Mouse (Mus musculus): ENCODE measurements at regions not wholly inside any gene's neighbourhood (a gene's known extent, or its start where the extent isn't known, plus 50 kb on each side); places are given as distances from the start of the nearest gene placed in this dataset.

DNA sequence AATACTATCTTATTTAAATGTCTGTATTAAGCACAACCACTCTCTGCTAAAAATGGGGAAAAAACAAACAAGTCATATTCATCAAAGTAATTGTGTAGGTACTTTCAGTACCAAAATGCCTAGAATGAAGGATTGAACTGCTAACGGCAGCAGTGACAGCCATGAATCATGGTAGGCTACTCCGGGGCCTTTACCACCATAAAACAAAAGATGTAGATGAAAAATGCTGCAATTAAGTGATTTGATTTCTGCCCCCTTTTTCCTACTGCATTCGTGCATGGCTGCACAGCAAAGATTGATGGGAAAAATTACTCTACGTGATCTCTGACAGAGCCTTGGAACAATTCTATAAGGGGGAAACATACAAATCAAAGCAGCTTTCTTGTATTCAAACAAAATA lies 763.8 kb upstream of the Mms22l start:
- ATAC-seq (ENCODE audit: low FRiP score) (no peak), DNase-seq (ENCODE audit: low spot score) (no peak)
- Histone ChIP-seq H3K9me3 (ENCODE audit: control insufficient read depth, low read length) (no peaks in the 10 kb centered on the region), H3K4me1 (replicated peaks; ENCODE audit: control insufficient read depth, insufficient read depth, low read length) (no peaks in the 10 kb centered on the region), H3K4me2 (replicated peaks) (no peak overlapping the region), H3K9ac (no peak overlapping the region), H3K36me3 (replicated peaks; ENCODE audit: control insufficient read depth, insufficient read depth) (no peaks in the 10 kb centered on the region), H3K27ac (no peak overlapping the region), H3K4me3 (replicated peaks; ENCODE audit: low read length) (no peak overlapping the region), H3K27me3 (ENCODE audit: control insufficient read depth, insufficient read depth, low read length) (no peaks in the 10 kb centered on the region)
- 50% methylated on average over 4 of the region's 4 CpGs for WGBS

DNA sequence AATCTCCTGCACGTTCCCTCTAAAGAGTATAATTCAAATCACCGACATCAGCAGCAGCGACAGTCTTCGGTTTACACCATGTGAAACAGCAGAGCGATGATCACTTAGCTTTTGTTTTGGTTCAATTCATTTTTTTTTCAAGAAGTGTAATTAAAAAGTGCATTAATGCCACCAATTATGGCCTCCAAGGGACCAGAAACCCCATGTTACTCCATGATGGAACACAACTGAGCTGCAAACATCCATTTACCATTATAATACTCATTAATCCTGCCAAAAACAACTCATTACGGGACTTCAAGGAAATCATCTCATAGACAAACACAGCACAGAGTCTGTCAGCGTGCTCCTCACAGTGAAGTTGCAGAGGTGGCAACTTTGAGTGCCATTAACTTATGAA lies 752.2 kb upstream of the Mms22l start:
- Histone ChIP-seq H3K36me3 (replicated peaks; ENCODE audit: control insufficient read depth, insufficient read depth) (no peaks in the 10 kb centered on the region), H3K27me3 (ENCODE audit: control insufficient read depth, insufficient read depth, low read length) (no peaks in the 10 kb centered on the region), H3K9ac (no peak overlapping the region), H3K27ac (no peak overlapping the region), H3K4me2 (replicated peaks) (peak overlapping the region; percentile 9), H3K4me3 (replicated peaks; ENCODE audit: low read length) (no peak overlapping the region), H3K4me1 (replicated peaks; ENCODE audit: control insufficient read depth, insufficient read depth, low read length) (no peaks in the 10 kb centered on the region), H3K9me3 (ENCODE audit: control insufficient read depth, low read length) (no peaks in the 10 kb centered on the region)
- ATAC-seq (ENCODE audit: low FRiP score) (peak; percentile 34; the same call in 1 of the 2 replicates), DNase-seq (ENCODE audit: low spot score) (no peak)
- 51% methylated on average over 7 of the region's 7 CpGs for WGBS

DNA sequence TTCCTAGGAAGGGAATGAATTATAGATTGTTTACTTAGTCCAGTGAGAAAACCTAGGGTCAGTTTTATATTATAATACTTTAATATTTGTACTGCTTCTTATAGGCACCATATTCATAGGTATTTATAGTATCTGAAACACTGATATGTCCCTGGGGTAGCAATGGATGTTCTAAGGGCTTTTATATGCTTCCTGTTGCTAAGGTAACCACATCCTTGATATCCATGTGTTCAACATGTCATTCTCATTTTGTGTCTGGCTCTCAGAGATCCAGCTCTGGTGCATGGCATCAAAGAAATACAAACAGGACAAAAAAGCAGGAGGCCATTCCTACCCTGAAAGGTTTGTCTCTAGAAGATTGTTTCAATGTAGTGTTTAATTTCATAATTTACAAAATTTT lies 738.2 kb upstream of the Mms22l start:
- H3K36me3 ChIP-seq (replicated peaks; ENCODE audit: control insufficient read depth, insufficient read depth): no peaks in the 10 kb centered on the region
- H3K27me3 ChIP-seq (ENCODE audit: control insufficient read depth, insufficient read depth, low read length): no peaks in the 10 kb centered on the region
- H3K9ac ChIP-seq: no peak overlapping the region
- H3K4me1 ChIP-seq (replicated peaks; ENCODE audit: control insufficient read depth, insufficient read depth, low read length): peaks cover 9% of the 10 kb centered on the region; the same call in 1 of the 2 replicates
- no peaks in the 10 kb centered on the region for H3K9me3 ChIP-seq (ENCODE audit: control insufficient read depth, low read length)
- ATAC-seq (ENCODE audit: low FRiP score) (no peak), DNase-seq (ENCODE audit: low spot score) (no peak)
- no peak overlapping the region for H3K27ac ChIP-seq
- no peak overlapping the region for H3K4me2 ChIP-seq (replicated peaks)
- no peak overlapping the region for H3K4me3 ChIP-seq (replicated peaks; ENCODE audit: low read length)

DNA sequence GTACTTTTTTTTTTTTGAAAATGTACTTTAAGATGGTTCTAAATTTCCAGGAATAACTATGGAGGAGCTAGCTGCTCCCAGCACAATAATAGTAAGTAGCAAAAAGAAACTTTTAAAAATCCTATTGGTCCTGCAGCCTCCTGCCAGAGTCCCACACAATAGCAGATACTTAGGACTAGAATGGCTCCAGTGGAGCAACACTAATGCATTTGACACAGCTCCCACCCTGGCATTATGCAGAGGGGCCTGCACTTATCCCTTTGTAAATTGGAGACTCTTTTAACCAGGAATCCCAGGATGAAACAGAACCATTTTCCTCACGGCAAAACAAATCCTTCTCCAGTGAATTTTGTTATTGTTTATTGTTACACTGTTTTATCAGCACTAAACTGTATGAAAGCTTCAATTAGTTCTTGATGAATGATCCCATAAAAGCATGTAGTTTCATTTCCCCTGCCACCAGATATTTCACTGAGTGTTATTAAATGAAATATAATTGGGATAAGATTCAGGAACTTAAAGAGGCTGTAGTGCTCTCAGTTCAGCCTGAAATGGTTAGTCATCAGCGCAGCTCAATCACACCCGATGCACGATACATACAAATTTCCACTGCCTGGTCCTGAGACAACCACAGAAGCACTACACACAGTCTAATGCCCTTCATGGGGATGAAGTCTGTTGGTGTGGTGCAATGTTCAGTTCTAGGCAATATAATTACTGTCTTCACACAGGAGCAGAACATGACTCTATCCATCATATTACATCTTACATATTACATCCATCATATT lies 708.6 kb upstream of the Mms22l start:
- H3K27ac ChIP-seq: peak overlapping the region; percentile 39
- DNase-seq (ENCODE audit: low spot score) (peak; percentile 61), ATAC-seq (ENCODE audit: low FRiP score) (peak; percentile 92)
- no peak overlapping the region for H3K4me3 ChIP-seq (replicated peaks; ENCODE audit: low read length)
- H3K4me1 ChIP-seq (replicated peaks; ENCODE audit: control insufficient read depth, insufficient read depth, low read length): no peaks in the 10 kb centered on the region
- no peaks in the 10 kb centered on the region for H3K9me3 ChIP-seq (ENCODE audit: control insufficient read depth, low read length)
- H3K4me2 ChIP-seq (replicated peaks): no peak overlapping the region; the same call in 1 of the 2 replicates
- no peak overlapping the region for H3K9ac ChIP-seq
- no peaks in the 10 kb centered on the region for H3K27me3 ChIP-seq (ENCODE audit: control insufficient read depth, insufficient read depth, low read length)
- no peaks in the 10 kb centered on the region for H3K36me3 ChIP-seq (replicated peaks; ENCODE audit: control insufficient read depth, insufficient read depth)
- WGBS: 15% methylated on average over 4 of the region's 4 CpGs

DNA sequence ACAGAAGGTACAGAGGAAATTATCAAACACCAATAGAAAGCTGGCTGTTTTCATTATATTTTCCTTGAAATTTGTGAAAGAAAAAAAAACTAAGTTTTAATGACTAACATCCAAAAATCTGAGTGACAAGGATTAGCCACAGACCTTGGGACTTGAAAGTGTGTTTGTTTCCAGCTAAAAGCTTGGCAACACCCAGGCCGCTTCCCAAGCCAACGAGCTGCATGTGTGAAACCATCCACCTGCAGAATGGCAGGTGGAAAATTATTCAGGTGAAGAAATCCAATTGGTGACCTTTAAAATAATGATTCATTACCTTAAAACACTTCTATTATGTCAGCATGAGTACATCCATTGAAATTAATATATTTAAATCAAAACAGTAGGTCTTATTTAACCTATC lies 672.7 kb upstream of the Mms22l start:
- DNase-seq (ENCODE audit: low spot score) (no peak), ATAC-seq (ENCODE audit: low FRiP score) (no peak)
- Histone ChIP-seq H3K4me1 (replicated peaks; ENCODE audit: control insufficient read depth, insufficient read depth, low read length) (no peaks in the 10 kb centered on the region), H3K27me3 (ENCODE audit: control insufficient read depth, insufficient read depth, low read length) (no peaks in the 10 kb centered on the region), H3K9ac (no peak overlapping the region), H3K27ac (no peak overlapping the region), H3K4me3 (replicated peaks; ENCODE audit: low read length) (no peak overlapping the region), H3K4me2 (replicated peaks) (no peak overlapping the region), H3K36me3 (replicated peaks; ENCODE audit: control insufficient read depth, insufficient read depth) (no peaks in the 10 kb centered on the region), H3K9me3 (ENCODE audit: control insufficient read depth, low read length) (no peaks in the 10 kb centered on the region)
- WGBS: 82% methylated on average over 2 of the region's 2 CpGs

DNA sequence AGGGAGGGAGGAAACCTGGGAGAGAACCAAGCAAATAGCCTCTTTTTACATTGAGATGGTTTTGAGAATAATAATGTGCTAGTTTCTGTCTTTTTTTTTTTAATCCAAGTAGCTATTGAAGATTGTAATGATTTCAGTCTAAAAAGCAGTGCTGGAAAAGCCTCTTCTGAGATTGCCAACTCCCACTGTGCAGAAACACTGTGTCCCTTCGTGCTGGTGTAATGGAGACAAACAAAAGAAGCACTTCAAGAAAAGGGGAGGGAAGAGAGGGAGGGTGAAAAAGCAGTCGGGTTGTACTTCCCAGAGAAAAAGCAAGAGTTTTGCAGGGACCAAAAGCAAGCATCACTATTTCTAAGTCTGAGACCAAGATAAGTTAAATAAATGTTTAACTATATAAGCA lies 669.4 kb upstream of the Mms22l start:
- 0% methylated on average over 2 of the region's 2 CpGs for WGBS
- no peak for DNase-seq (ENCODE audit: low spot score)
- H3K27ac ChIP-seq: no peak overlapping the region
- H3K4me1 ChIP-seq (replicated peaks; ENCODE audit: control insufficient read depth, insufficient read depth, low read length): no peaks in the 10 kb centered on the region
- no peak overlapping the region for H3K4me2 ChIP-seq (replicated peaks)
- no peaks in the 10 kb centered on the region for H3K36me3 ChIP-seq (replicated peaks; ENCODE audit: control insufficient read depth, insufficient read depth)
- peak; percentile 64; the same call in 1 of the 2 replicates for ATAC-seq (ENCODE audit: low FRiP score)
- no peaks in the 10 kb centered on the region for H3K27me3 ChIP-seq (ENCODE audit: control insufficient read depth, insufficient read depth, low read length)
- H3K9ac ChIP-seq: no peak overlapping the region
- no peaks in the 10 kb centered on the region for H3K9me3 ChIP-seq (ENCODE audit: control insufficient read depth, low read length)
- no peak overlapping the region for H3K4me3 ChIP-seq (replicated peaks; ENCODE audit: low read length)

DNA sequence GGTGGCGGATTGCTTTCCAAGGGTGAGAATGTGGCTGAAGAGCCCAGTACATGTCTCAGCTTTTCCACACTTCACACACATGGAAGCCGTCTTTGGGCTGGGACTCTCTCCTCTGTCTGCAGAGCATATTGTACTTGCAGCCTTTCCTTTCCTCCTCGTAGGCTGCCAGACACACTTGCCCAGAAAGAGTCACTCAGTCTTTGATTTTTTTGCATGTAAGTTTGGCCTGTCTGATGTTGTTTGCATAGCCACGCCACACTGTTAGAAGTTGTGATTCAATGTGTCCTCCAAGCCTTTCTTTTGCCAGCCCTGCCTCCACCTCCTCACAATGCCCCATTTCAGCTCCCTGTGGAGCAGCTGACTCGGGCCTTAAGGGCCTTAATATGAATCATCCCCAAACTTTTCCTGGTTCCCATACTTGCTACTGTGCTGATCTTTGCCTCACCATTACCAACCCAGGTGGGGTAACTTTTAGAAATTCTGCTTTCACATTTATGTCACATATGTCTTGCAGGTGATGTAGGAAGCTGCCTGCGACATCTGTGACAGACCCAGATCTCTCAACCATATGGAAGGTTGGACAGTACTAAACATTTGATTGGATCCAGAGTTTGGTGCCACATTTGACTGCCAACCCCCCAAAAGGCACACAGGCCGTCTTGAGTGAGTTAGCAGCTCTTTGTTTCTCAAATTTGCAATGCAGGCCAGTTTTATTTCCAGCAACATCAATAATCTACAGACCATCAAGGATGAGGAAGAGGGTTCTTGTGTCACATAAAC lies 663.7 kb upstream of the Mms22l start:
- Histone ChIP-seq H3K9me3 (ENCODE audit: control insufficient read depth, low read length) (no peaks in the 10 kb centered on the region), H3K4me1 (replicated peaks; ENCODE audit: control insufficient read depth, insufficient read depth, low read length) (no peaks in the 10 kb centered on the region), H3K9ac (no peak overlapping the region), H3K36me3 (replicated peaks; ENCODE audit: control insufficient read depth, insufficient read depth) (no peaks in the 10 kb centered on the region), H3K4me2 (replicated peaks) (no peak overlapping the region), H3K4me3 (replicated peaks; ENCODE audit: low read length) (no peak overlapping the region), H3K27ac (no peak overlapping the region), H3K27me3 (ENCODE audit: control insufficient read depth, insufficient read depth, low read length) (no peaks in the 10 kb centered on the region)
- 53% methylated on average over 7 of the region's 7 CpGs for WGBS
- ATAC-seq (ENCODE audit: low FRiP score) (no peak; the same call in 1 of the 2 replicates), DNase-seq (ENCODE audit: low spot score) (no peak)

DNA sequence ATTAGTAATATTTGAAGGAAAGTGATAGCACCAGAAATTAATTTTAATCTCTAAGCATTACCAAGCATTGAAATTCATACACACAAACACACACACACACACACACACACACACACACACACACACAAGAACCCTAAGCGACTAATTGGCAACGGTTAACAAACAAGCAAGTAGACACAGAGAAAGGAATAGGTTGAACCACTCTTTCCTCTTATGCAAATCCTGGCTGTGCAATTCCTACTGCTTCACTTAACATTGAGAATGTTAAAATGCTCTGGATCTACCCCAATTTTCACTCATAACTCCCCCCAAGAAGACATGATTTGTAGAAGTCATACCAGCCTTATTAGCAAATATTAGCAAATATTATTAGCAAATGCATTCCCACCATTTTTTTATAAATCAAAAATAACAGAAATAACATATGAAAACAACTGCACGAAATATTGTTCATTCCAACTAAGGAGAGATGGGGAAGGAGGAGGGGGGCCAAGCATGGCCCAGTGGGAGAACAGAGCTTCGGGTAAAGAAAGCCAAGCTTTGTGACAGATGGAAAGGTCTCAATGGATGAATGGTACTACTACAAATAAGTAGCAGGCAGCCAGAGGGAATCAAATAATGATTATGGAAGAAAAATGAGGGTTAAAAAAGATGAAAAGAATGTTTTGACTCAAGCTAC lies 652.5 kb upstream of the Mms22l start:
- no peaks in the 10 kb centered on the region for H3K4me1 ChIP-seq (replicated peaks; ENCODE audit: control insufficient read depth, insufficient read depth, low read length)
- H3K27ac ChIP-seq: no peak overlapping the region
- DNase-seq (ENCODE audit: low spot score): no peak
- no peak overlapping the region for H3K4me3 ChIP-seq (replicated peaks; ENCODE audit: low read length)
- H3K4me2 ChIP-seq (replicated peaks): no peak overlapping the region
- H3K9me3 ChIP-seq (ENCODE audit: control insufficient read depth, low read length): no peaks in the 10 kb centered on the region
- no peaks in the 10 kb centered on the region for H3K27me3 ChIP-seq (ENCODE audit: control insufficient read depth, insufficient read depth, low read length)
- ATAC-seq (ENCODE audit: low FRiP score): peak; percentile 80; the same call in 1 of the 2 replicates
- H3K9ac ChIP-seq: no peak overlapping the region
- 44% methylated on average over 4 of the region's 4 CpGs for WGBS
- H3K36me3 ChIP-seq (replicated peaks; ENCODE audit: control insufficient read depth, insufficient read depth): no peaks in the 10 kb centered on the region

DNA sequence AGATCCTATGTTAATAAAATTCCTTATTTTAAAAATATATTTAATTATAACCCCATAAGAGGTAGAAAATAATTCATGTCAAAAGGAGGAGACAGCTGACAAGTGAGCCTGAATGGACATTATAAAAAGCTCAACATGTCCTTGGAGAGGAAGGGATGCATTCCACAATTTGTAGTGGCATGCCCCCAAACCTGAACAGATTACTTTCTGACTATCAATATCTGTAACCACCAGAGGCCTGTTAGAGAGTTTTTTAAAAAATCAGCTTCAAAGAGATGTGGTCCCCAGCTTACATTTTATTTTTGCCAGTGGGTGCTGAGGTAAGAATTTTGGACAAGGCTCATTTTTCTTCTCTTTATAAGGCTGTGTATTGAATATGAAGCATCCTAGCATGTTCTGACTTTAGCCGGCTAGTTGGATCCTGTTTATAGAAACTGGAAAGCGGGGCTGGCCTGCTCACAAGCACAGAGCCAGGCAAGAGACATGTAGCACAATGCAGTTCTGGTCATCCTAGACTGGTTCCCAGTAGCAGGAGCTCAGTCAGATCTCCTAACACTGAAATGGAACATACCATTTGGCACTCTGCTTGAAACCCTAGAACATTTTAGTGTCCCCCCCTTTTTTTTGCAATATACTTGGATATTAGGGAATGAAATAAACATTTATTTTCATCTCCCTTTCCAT lies 651.8 kb upstream of the Mms22l start:
- H3K36me3 ChIP-seq (replicated peaks; ENCODE audit: control insufficient read depth, insufficient read depth): no peaks in the 10 kb centered on the region
- no peaks in the 10 kb centered on the region for H3K27me3 ChIP-seq (ENCODE audit: control insufficient read depth, insufficient read depth, low read length)
- H3K27ac ChIP-seq: no peak overlapping the region
- H3K4me2 ChIP-seq (replicated peaks): no peak overlapping the region
- DNase-seq (ENCODE audit: low spot score) (no peak), ATAC-seq (ENCODE audit: low FRiP score) (no peak)
- 55% methylated on average over 2 of the region's 2 CpGs for WGBS
- no peak overlapping the region for H3K9ac ChIP-seq
- no peak overlapping the region for H3K4me3 ChIP-seq (replicated peaks; ENCODE audit: low read length)
- H3K4me1 ChIP-seq (replicated peaks; ENCODE audit: control insufficient read depth, insufficient read depth, low read length): no peaks in the 10 kb centered on the region
- no peaks in the 10 kb centered on the region for H3K9me3 ChIP-seq (ENCODE audit: control insufficient read depth, low read length)
